Mouse (Mus musculus): ENCODE data around the gene Zfp872.
"Not testable (repeated sequence)": the region's sequence is repeated elsewhere in the genome, so short reads cannot be mapped to it uniquely, and the experiment has no call there.

The Zfp872 gene

DNA sequence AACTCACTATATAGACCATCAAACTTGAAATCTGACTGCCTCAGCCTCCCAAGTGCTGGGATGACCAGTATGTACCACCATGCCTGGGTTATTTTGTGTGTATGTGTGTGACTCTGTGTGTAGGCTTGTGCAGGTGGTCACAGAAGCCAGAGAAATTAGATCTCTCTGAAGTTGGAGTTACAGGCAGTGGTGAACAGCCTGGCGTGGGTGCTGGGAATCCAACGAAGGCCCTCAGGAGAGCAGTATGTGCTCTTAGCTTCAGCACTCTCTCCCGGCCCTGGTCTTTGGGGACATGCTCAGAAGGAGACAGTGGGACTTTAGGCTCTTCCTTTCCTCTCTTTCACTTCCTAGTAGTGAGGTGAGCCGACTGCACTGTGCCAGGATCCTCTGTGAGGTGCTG, 15.6 kb upstream of the Zfp872 start:
- DNase-seq = no peak

DNA sequence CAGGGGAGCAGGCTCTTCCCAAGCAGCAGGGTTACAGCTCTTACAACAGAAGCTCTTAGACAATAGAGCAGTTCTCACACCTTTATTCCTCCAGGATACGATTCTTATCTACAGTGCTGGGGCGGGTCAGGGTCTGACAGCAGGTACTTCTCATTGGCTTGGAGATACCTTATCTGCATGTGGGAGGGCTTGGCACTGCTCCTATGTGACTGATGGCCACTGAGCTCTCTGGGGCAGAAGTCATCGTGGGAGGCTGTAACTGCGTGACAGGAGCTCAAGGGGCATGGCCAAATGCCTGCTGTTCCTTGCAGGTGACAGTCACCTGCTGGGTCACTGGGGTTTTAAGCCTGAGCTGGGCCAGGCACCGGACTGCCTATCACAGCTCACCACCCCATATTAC, 8.5 kb downstream of the Zfp872 start:
- no peak for DNase-seq

DNA sequence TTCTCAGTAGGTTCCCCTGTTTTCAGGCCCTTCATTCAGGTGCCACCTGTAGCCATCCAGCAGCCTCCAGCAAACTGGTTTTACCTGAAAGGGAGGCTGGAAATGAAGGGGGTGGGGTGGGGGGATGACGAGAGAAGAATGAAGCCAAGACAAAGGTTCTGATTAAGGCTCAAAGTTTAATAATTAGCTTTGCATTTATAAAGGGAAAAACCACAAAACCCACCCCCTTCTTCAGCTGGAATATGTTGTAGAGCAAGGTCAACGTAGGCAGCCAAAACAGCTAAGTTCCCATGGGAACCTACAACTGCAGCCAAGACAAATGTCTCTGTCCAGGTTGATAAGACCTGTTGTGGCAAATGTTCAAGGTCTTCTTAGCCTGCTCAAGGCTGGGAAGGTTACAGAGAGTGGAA, 25.9 kb downstream of the Zfp872 start:
- DNase-seq = peak; percentile 24

DNA sequence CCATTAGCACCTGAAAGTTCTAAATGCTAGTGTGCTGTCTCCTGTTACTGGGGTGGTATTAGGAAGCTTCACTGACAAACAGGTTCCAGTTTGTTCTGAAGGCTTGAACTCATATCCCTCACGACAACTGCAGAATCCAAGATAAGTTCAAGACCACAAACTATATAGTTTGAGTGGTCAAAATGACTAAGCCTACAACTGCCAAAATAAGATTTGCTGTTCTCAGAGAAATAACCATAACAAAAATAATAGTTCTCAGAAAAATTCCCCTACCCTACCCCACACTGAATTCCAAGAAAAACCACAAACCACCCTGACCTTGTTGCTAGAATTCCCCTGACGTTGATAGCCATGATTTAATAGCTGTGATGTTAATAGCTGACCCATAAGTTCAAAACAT, 26.7 kb downstream of the Zfp872 start:
- no peak for DNase-seq

DNA sequence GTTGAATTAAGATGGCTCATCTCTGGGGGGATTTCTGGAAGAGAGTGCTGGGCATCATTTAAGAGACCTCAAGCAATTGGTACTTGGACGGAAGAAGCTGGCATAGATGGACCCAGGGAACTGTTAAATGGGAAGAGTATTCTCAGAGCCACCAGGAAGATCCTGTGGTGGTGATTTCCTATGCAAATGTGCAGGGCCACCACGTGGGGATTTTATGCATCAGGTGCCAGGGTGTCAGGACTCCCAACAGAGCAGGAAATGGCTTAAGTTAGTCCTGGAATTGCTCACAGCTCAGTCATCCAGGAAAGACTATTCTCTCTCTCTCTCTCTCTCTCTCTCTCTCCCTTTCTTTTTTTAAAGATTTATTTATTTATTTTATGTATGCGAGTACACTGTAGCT, 28.8 kb downstream of the Zfp872 start:
- no peak for DNase-seq

DNA sequence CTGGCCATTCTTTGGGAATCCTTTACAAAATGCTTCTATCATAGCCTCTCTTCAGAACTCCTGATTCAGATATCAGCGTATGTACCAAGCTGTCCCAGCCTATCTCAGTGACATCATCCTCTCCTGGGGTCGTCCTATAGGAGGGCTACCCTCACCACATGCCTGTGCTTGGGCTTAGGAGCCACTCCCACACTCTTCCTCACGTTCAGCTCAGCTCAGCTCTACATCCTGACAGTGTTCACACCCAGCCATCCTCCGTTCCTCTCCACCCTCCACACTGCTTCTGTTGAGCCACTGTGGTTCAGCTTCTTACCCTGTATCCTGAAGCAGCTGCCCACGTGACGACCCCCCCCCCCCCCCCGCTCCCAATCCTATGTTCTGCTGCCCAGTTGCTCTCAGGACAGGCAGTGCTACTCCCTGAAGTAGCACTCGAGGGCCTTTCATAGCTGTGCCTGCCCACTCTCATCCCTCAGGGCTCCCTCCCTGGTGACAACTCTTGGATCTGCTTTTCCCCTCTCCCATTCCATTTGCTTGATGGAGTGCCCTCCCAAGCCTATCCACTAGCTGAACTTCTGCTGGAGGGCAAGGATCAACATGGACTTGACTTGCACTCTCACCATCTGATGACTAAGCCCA, 30.1 kb downstream of the Zfp872 start:
- no peak for DNase-seq

DNA sequence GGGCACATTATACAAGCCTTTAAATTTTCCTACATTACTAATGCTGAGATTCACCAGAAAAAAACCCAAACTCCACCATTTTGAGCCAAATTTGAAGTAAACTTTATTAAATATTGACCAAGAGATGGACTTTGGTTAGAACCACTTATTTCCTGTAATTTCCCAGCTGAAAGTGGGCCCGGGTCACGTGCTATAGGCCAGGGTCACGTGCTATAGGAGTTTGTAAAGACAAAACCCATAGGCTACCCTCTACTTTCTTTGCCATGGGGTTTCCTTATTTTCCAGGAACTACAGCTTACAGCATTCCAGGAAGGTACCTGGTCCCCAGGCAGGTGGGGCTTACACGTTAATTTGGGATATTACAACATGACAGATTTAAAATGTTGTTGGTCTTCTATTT, 36.2 kb downstream of the Zfp872 start:
- peak; percentile 69 for DNase-seq

DNA sequence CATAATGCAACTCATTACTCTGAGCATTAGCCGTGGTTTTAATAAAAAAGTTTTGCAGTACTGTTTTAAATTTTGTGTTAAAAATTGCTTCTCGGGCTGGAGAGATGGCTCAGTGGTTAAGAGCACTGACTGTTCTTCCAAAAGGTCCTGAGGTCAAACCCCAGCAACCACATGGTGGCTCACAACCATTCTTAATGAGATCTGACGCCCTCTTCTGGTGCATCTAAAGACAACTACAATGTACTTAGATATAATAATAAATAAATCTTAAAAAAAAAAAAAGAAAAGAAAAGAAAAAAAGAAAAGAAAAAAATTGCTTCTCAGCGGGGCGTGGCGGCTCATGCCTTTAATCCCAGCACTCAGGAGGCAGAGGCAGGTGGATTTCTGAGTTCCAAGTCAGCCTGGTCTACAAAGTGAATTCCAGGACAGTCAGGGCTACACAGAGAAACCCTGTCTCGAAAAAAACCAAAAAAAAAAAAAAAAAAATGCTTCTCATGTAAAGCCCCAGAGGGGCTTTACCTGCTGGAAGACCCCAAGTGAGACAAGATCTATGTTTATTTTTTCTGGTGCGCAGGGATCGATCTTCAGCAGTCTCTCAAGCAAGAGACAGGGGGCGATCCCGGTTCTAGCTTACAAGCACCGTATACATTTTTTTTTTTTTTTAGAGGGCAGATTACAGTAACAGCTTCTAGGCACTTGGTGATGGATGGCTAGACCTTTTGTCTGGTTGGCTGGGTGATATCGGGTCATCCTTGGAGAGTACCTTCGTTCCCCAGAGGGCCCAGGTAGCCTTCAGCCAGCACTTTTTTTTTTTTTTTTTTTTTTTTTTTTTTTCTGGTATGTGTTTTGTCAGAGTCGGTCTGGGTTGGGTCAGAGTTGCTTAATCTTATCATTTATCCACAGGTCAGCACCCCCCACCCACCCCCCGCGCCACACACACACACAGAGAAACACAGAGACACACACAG, 36.9 kb downstream of the Zfp872 start:
- peak; percentile 29 for DNase-seq

DNA sequence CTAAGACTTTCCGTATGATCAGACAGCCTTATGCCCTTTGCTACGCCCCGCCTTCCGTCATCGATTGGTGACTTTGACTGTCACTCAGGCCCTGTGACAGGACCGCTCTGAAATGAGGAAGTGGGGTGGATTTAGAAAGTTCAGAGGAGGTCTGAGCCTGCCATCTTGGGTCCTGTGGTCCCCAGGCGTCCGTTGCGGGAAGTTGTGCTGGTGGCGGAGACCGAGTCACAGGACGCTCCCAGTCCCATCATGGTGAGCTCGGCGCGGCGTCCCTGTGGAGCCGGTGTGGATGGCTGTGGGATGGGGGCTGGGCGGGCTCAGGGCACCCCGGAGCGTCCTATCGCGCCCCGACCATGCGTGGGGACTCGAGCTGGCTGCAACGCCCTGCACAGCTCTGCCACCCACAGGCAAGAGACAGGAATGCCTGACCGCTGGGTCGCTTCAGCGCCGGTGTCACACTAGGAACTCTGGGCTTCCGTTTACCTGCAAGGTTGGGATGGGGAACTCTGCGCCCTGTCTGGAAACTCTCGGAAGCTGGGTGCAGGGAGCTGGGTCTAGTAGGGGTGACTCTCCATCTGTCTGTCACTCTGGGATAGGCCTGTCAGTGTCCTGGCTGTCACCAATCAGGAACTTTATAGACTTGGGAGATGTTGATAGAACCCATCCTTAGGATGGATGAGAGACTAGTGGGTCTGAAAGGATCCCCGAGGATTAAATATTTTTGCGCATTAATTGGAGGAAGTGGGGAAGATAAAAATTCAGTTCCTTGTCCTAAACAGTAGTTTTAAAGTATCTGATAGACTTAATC, 37.9 kb downstream of the Zfp872 start, which contains the start of gene Zfp809:
Gene Zfp809, plus strand, starts transcription at position 134 of the 808 bp plus-strand sequence.
- DNase-seq = peak; percentile 100

DNA sequence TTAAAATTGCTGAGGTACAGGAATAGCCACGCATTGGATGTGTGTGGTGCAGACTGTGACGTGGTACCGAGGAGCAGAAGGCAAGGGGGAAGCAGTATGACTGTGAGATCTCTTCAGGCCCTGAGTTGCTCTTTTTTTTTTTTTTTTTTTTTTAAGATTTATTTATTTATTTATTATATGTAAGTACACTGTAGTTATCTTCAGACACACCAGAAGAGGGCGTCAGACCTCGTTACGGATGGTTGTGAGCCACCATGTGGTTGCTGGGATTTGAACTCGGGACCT, 38.4 kb downstream of the Zfp872 start:
- DNase-seq = not testable (repeated sequence)

DNA sequence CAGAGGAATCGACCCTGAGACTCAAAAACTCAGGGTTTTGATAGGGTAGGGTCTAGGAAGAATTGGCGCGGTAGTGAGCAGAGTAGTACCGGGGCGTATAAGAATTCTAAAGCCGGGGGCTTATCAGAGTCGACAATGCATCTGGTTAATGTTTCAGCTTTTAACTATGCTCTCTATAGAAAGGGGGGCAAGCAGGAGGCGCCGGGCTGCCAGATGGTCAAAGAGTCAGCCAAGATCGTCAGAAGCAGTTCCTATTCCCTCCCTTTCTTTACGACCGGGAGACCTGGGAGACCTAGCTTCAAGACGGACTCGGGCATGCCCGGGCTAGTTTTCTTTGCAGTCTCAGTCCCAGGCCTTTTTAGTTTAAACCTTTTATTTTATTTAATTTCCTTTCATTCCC, 39.0 kb downstream of the Zfp872 start:
- peak; percentile 71 for DNase-seq

DNA sequence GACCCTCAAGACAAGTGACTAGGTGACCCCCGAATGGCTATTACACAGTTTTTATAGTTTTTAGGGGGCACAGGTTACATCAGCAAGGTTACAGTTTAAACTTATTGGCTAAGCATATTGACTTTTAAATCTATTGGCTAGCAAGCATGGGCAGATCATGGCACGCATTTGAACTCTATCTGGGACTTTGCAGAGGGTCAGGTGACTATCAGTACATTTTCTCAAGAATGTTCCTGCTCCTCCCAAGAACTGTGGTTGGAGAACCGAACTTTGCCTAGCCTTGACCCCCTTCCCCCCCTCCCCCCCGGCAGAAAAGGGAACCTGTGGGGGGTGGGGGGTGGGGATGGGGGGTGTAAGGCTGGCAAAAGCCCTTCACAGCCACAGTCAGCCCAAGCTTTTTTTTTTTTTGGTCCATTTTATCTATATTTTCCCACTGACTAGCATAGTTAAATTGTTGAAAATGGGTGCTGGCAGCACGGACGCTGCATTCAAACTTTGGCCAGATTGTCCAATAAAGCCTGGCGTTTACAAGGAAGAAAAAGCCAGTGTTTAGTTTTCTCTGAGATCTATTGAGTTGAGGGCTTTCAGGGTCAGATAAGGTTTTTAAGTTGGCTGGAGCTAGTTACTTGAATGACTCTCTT, 41.6 kb downstream of the Zfp872 start:
- no peak for DNase-seq

DNA sequence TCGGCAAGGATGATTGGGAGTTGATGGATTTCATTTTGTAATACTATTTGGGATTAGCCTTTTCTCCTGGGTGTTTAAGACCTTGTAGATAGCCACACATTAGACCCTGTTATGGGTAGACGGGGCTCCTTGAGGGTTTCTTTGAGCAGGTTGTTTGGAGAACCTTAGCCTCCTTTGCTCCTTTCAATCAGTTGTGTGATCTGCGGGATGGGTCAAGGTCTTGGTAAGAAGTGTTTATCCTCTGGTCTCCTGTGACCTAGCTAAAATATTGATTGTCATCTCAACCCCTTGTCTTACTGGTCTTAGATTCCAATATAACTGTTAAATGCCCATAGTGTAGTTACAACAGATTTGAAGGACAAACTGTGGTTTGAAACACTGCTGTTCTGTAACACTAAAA, 42.2 kb downstream of the Zfp872 start:
- no peak for DNase-seq

DNA sequence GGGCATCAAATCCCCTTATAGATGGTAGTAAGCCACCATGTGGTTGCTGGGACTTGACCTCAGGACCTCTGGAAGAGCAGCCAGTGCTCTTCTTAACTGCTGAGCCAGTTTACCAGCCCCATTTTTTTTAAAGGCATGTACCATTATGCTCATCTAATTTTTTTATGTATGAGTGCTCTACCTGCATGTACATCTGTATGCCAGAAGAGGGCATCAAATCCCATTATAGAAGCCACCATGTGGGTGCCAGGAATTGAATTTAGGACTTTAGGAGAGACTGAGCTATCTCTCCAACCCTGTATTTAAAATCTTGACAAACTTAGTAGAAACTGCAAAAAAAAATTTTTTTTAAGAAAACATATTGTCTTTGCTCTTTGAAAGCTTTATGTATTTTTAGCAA, 42.7 kb downstream of the Zfp872 start:
- peak; percentile 12 for DNase-seq

DNA sequence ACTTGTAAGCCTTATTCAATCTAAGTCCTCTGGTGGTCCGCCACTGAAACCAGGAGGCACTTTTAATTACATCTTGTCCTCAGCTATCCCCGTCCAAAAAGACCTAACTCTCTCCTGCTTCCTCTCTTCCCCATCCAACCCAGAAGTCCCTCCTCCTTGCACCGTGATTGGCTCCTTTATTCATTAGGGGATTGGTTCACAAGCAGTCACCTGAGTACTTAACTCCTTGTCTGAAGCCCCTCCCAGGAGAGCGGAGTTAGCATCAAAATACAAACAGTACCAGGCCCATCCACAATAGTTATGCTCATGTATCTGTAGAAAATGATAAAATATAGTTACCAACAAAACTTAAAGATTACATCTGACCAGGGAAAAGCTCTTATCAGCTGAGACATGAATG, 52.1 kb downstream of the Zfp872 start:
- no peak for DNase-seq

DNA sequence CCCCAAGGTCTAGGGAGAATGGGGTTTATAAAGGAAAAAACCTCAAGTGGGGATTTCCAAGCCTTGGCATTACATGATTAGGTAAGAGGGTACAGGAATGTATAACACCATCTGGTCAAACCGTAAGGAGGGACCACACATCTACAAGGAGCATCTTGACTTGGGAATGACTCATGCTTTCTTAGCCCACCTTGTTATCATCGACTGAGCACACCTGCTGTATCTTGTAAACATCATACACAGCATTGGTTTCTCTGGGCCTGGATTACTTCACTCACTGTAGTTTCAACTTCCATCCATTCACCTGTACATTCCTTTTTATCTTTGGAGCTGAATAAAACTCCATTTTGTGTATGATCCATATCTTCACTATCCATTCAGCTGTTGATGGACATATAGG, 56.4 kb downstream of the Zfp872 start:
- DNase-seq = no peak
